Mouse (Mus musculus) heart, embryonic 11.5 days (tissue): Measurements from ENCODE around the gene Actrt3. TPM values are rescaled to one million over a fixed set of nuclear protein-coding genes. Genes with fewer than 3 reads are reported as not detected.

Experiments used
- ATAC-seq: fragments of 200-750 bp; cut with Nextera tagmentation; replicated peaks from 2 replicates; pipeline ENCODE4 v1.8.0; 2017; ENCODE audit warnings: moderate library complexity; ENCODE audit not compliant: insufficient number of reproducible peaks, low FRiP score, low TSS enrichment
- H3K27ac ChIP-seq: fragments of 300-500 bp; sonication (generic); 2 replicates; pipeline ENCODE4 v1.5.1; 2014; ENCODE audit warnings: mild to moderate bottlenecking, low read depth, low read length
- H3K27me3 ChIP-seq: fragments of 300-500 bp; sonication (generic); 2 replicates; pipeline ENCODE4 v1.6.1; 2014; ENCODE audit warnings: mild to moderate bottlenecking, low read length, mixed read lengths; ENCODE audit not compliant: control insufficient read depth, insufficient read depth
- H3K36me3 ChIP-seq: fragments of 300-500 bp; sonication (generic); 2 replicates; pipeline ENCODE4 v1.6.1; 2014; ENCODE audit warnings: mild to moderate bottlenecking, low read length, moderate library complexity, mixed read lengths; ENCODE audit not compliant: control insufficient read depth, insufficient read depth
- H3K4me1 ChIP-seq: fragments of 300-500 bp; sonication (generic); 2 replicates; pipeline ENCODE4 v1.6.1; 2014; ENCODE audit warnings: low read length; ENCODE audit not compliant: control insufficient read depth, insufficient read depth
- H3K4me2 ChIP-seq: fragments of 300-500 bp; sonication (generic); 2 replicates; pipeline ENCODE4 v1.6.1; 2014; ENCODE audit warnings: mild to moderate bottlenecking, moderate library complexity
- H3K4me3 ChIP-seq: fragments of 300-500 bp; sonication (generic); 2 replicates; pipeline ENCODE4 v1.5.1; 2014; ENCODE audit warnings: low read depth, low read length
- H3K9ac ChIP-seq: fragments of 300-500 bp; sonication (generic); 2 replicates; pipeline ENCODE4 v1.6.1; 2014; ENCODE audit warnings: mild to moderate bottlenecking, low read depth, low read length, moderate library complexity
- H3K9me3 ChIP-seq: fragments of 300-500 bp; sonication (generic); replicated peaks from 2 replicates; pipeline ENCODE4 v1.6.1; 2016; ENCODE audit warnings: low read length; ENCODE audit not compliant: control insufficient read depth
- WGBS: fragments of 180-500 bp; shearing (Covaris S2); extraction: QIAGEN DNeasy Blood & Tissue Kit; methylation state at CpG from one replicate; pipeline ENCODE4 v1.1.7; 2014; ENCODE audit not compliant: insufficient replicate concordance; 5-methylcytosine and 5-hydroxymethylcytosine counted together
- polyA plus RNA-seq: library from polyadenylated mRNA; unstranded; fragments of >200 nt; fragmentation: Nextera tagmentation; extraction: Ambion mirVana; gene quantifications from 2 replicates; pipeline ENCODE4 v1.2.1, GENCODE M21; 2014

Gene Actrt3
- polyA plus RNA-seq, 1 experiment from 2014 or later = not detected

- ATAC-seq = no peak
- H3K4me1 ChIP-seq = 0 out of 2 replicates have a peak, but pooled peaks cover 2% of the 10 kb centered on the region
- 66% methylated on average over 6 of the region's 6 CpGs for whole genome bisulfite sequencing
- no peaks in the 10 kb centered on the region for H3K36me3 ChIP-seq
- no peak overlapping the region for H3K27ac ChIP-seq
- no peaks in the 10 kb centered on the region for H3K27me3 ChIP-seq
- no peak overlapping the region for H3K4me3 ChIP-seq
- no peak overlapping the region for H3K9ac ChIP-seq
- H3K4me2 ChIP-seq = no peak overlapping the region
- no peaks in the 10 kb centered on the region for H3K9me3 ChIP-seq
These were observed 46.0 kb downstream of the Actrt3 start for GRCm38 (mm10) chr3:30553741-30554140.

GRCm38 (mm10) chr3:30550218-30550617 lies 49.5 kb downstream of the Actrt3 start:
- Histone ChIP-seq H3K4me3 (no peak overlapping the region), H3K4me1 (peaks cover 13% of the 10 kb centered on the region), H3K4me2 (no peak overlapping the region), H3K36me3 (no peaks in the 10 kb centered on the region), H3K9me3 (no peaks in the 10 kb centered on the region), H3K9ac (no peak overlapping the region), H3K27me3 (no peaks in the 10 kb centered on the region), H3K27ac (no peak overlapping the region)
- 54% methylated on average over 2 of the region's 2 CpGs for WGBS
- ATAC-seq = no peak

- Histone ChIP-seq H3K9ac (no peak overlapping the region), H3K4me1 (peaks cover 13% of the 10 kb centered on the region), H3K4me3 (no peak overlapping the region), H3K27ac (no peak overlapping the region), H3K9me3 (no peaks in the 10 kb centered on the region), H3K4me2 (no peak overlapping the region), H3K36me3 (no peaks in the 10 kb centered on the region), H3K27me3 (no peaks in the 10 kb centered on the region)
- ATAC-seq = no peak
- WGBS = 77% methylated on average over 7 of the region's 7 CpGs
These were observed 50.8 kb downstream of the Actrt3 start for GRCm38 (mm10) chr3:30548928-30549327.

- peak within 1 kb of the TSS; percentile 56 for H3K4me2 ChIP-seq
- WGBS = 72% methylated on average over 3 of the region's 3 CpGs
These were observed 51.8 kb downstream of the Actrt3 start, which contains the start of gene Mecom for GRCm38 (mm10) chr3:30547908-30548307. TSS of gene Mecom (minus strand) at chr3:30548008.

More at GRCm38 (mm10) chr3:30547908-30548307, 51.8 kb downstream of the Actrt3 start, which contains the start of gene Mecom:
- Histone ChIP-seq H3K4me1 (peaks cover 13% of the 10 kb centered on the region), H3K9ac (no peak within 1 kb of the TSS), H3K9me3 (no peaks in the 10 kb centered on the region), H3K36me3 (no peaks in the 10 kb centered on the region), H3K27me3 (no peaks in the 10 kb centered on the region), H3K4me3 (no peak within 1 kb of the TSS), H3K27ac (no peak within 1 kb of the TSS)
- ATAC-seq = no peak

Other genes with a start within 250 kb of the Actrt3 start
- 41.8 and 42.5 TPM in 2 replicates for gene Mecom, start 51.9 kb downstream of the Actrt3 start, polyA plus RNA-seq
- gene Mynn, start 2.1 kb upstream of the Actrt3 start, polyA plus RNA-seq = 22.1 and 30.3 TPM in 2 replicates
- gene Lrriq4, start 44.6 kb upstream of the Actrt3 start, polyA plus RNA-seq = 0.09 TPM in 1 of 2 replicates, not detected in the other
- gene Lrrc34, start 47.9 kb upstream of the Actrt3 start, polyA plus RNA-seq = 0.62 and 0.86 TPM in 2 replicates
- not detected in 2 replicates for gene Lrrc31, start 99.9 kb upstream of the Actrt3 start, polyA plus RNA-seq
- not detected in 2 replicates for gene Samd7, start 146.4 kb upstream of the Actrt3 start, polyA plus RNA-seq
- 60.6 and 75.0 TPM in 2 replicates for gene Sec62, start 192.9 kb upstream of the Actrt3 start, polyA plus RNA-seq